Mouse (Mus musculus) left cerebral cortex, adult 18-20 months (tissue): ENCODE measurements around the gene Ankrd44. TPM values are rescaled to one million over a fixed set of nuclear protein-coding genes. Genes with fewer than 3 reads are reported as not detected.

Source experiments
- DNase-seq, 2 experiments: peaks; one replicate each; pipeline ENCODE4 v3.0.0; 2021 to 2022; ENCODE audit warnings: low spot score in 2 of 2, mixed read lengths in 1 of 2
- total RNA-seq, 2 experiments: library from RNA; stranded (reverse); gene quantifications; 2 replicates each; pipeline ENCODE4 v1.2.3; 2021

Ankrd44 gene
- total RNA-seq, 2 experiments from 2014 or later: 21.9 to 23.0 TPM

GRCm38 (mm10) chr1:54771471-54771870 lies 154.7 kb downstream of the Ankrd44 start:
- DNase-seq: no peak

- DNase-seq: no peak
These were observed 159.0 kb downstream of the Ankrd44 start for GRCm38 (mm10) chr1:54767221-54767620.

GRCm38 (mm10) chr1:54765632-54766238 lies 160.5 kb downstream of the Ankrd44 start:
- no peak for DNase-seq

- DNase-seq: no peak
These were observed 163.9 kb downstream of the Ankrd44 start for GRCm38 (mm10) chr1:54762216-54762807.

GRCm38 (mm10) chr1:54759841-54760240 lies 166.3 kb downstream of the Ankrd44 start:
- no peak for DNase-seq

- no peak for DNase-seq
These were observed 168.9 kb downstream of the Ankrd44 start for GRCm38 (mm10) chr1:54757291-54757690.

GRCm38 (mm10) chr1:54755690-54756365 lies 170.4 kb downstream of the Ankrd44 start:
- no peak for DNase-seq

GRCm38 (mm10) chr1:54749961-54750360 lies 176.2 kb downstream of the Ankrd44 start:
- DNase-seq: no peak

- DNase-seq: no peak
These were observed 176.7 kb downstream of the Ankrd44 start for GRCm38 (mm10) chr1:54749516-54749915.

GRCm38 (mm10) chr1:54747785-54748420 lies 178.3 kb downstream of the Ankrd44 start:
- DNase-seq: no peak

GRCm38 (mm10) chr1:54745666-54746065 lies 180.5 kb downstream of the Ankrd44 start:
- no peak for DNase-seq

- no peak for DNase-seq
These were observed 182.0 kb downstream of the Ankrd44 start for GRCm38 (mm10) chr1:54744171-54744570.

- DNase-seq: no peak
These were observed 183.1 kb downstream of the Ankrd44 start for GRCm38 (mm10) chr1:54743072-54743471.

GRCm38 (mm10) chr1:54740936-54741335 lies 185.3 kb downstream of the Ankrd44 start:
- no peak for DNase-seq

- DNase-seq: no peak
These were observed 188.7 kb downstream of the Ankrd44 start for GRCm38 (mm10) chr1:54737472-54737871.

GRCm38 (mm10) chr1:54734917-54735664 lies 191.1 kb downstream of the Ankrd44 start:
- peak in 1 of 2 experiments; percentile 18 for DNase-seq

GRCm38 (mm10) chr1:54729316-54729715 lies 196.9 kb downstream of the Ankrd44 start:
- DNase-seq: no peak

GRCm38 (mm10) chr1:54726555-54726954 lies 199.6 kb downstream of the Ankrd44 start:
- DNase-seq: no peak

GRCm38 (mm10) chr1:54716921-54717320 lies 209.3 kb downstream of the Ankrd44 start:
- peak; percentile 40 to 52 for DNase-seq

- DNase-seq: no peak
These were observed 211.0 kb downstream of the Ankrd44 start for GRCm38 (mm10) chr1:54715061-54715760.
